Mouse (Mus musculus): ENCODE measurements around the gene Wrnip1. TPM values are rescaled to one million over a fixed set of nuclear protein-coding genes. Genes with fewer than 3 reads are reported as not detected.
"Not testable (repeated sequence)": the region's sequence is repeated elsewhere in the genome, so short reads cannot be mapped to it uniquely, and the experiment has no call there.

Gene Wrnip1
- polyA plus RNA-seq, 1 experiment: 10.9 TPM

DNA sequence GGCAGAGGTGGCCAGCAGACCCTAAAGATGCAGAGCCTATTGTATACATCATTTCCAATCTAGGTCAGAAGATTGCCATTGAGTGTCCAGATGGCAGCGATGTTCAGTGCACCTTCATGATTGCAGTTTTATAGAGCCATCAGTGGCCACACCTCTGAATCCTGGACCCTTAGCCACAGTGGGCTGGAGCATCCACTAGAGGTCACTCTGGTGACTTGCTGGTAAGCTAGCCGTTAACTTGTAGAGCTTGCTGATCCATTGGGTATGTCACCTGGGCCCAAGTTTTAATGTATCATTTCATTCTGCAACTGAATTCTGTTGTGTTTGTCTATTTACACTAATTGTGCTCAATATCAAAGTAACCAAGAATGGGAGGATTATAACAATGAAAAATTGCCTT is 63.8 kb downstream of the Wrnip1 start:
- TF ChIP-seq CTCF (IDR thresholded peaks at IDR 0.05; ENCODE audit: low read depth, low read length) (no peak), POLR2A (IDR thresholded peaks at IDR 0.05; ENCODE audit: borderline replicate concordance, low read depth, low read length) (no peak)
- peaks cover 4% of the 10 kb centered on the region for H3K4me1 ChIP-seq (ENCODE audit: control insufficient read depth, insufficient read depth, low read length)
- no peak overlapping the region for H3K27ac ChIP-seq (ENCODE audit: insufficient read depth, low read depth, low read length)
- H3K4me3 ChIP-seq (ENCODE audit: insufficient read depth, low read length): no peak overlapping the region

DNA sequence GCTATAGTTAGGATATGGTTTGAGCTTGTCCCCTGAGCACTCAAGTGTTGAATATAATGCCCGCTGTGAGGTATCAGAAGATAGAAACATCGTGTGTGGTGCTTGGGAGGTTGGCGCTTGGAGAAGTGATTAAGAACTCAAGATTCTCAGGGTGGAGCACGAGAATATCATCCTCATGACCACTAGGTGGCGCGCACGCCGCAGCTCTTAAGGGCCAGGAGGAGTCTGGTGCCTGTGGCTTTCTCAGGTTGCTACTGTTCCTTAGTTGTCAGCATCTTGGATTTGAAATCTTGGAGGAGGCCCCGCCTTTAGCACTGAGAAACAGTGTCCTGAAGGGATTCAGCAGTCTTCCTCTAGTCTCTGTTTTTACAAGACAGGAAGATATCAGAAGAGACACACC is 64.6 kb downstream of the Wrnip1 start:
- Histone ChIP-seq H3K27ac (ENCODE audit: insufficient read depth, low read depth, low read length) (no peak overlapping the region), H3K4me1 (ENCODE audit: control insufficient read depth, insufficient read depth, low read length) (peaks cover 4% of the 10 kb centered on the region), H3K4me3 (ENCODE audit: insufficient read depth, low read length) (no peak overlapping the region)
- peak; percentile 83 for TF ChIP-seq CTCF (IDR thresholded peaks at IDR 0.05; ENCODE audit: low read depth, low read length)
- no peak for TF ChIP-seq POLR2A (IDR thresholded peaks at IDR 0.05; ENCODE audit: borderline replicate concordance, low read depth, low read length)

DNA sequence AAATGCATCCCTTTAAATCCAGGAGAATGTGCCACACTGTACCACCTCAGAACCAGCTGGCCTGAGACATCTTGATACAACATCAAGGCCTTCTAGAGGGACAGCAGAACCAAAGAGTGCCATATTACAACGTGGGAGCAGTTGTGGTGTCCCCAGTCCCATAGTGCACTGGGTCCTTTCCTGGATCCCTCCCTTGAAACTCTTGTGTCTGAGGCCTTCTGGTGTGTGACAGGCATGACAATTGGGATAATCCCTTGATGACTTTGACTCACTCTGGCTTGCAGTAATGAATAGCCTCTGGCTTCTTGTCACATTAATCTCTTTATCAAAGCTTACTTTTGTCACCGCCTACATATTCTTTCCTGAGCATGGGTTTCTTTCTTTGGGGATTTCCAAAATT is 65.2 kb downstream of the Wrnip1 start:
- H3K4me1 ChIP-seq (ENCODE audit: control insufficient read depth, insufficient read depth, low read length): no peaks in the 10 kb centered on the region
- no peak for TF ChIP-seq CTCF (IDR thresholded peaks at IDR 0.05; ENCODE audit: low read depth, low read length)
- TF ChIP-seq POLR2A (IDR thresholded peaks at IDR 0.05; ENCODE audit: borderline replicate concordance, low read depth, low read length): no peak
- no peak overlapping the region for H3K27ac ChIP-seq (ENCODE audit: insufficient read depth, low read depth, low read length)
- no peak overlapping the region for H3K4me3 ChIP-seq (ENCODE audit: insufficient read depth, low read length)

GRCm38 (mm10) chr13:32868233-32868632 is 66.4 kb downstream of the Wrnip1 start:
- not testable (repeated sequence) for H3K27ac ChIP-seq (ENCODE audit: insufficient read depth, low read depth, low read length); H3K4me3 ChIP-seq (ENCODE audit: insufficient read depth, low read length); H3K4me1 ChIP-seq (ENCODE audit: control insufficient read depth, insufficient read depth, low read length)

- Histone ChIP-seq H3K4me1 (ENCODE audit: control insufficient read depth, insufficient read depth, low read length) (peaks cover 2% of the 10 kb centered on the region), H3K27ac (ENCODE audit: insufficient read depth, low read depth, low read length) (no peak overlapping the region), H3K4me3 (ENCODE audit: insufficient read depth, low read length) (no peak overlapping the region)
- no peak for TF ChIP-seq POLR2A (IDR thresholded peaks at IDR 0.05; ENCODE audit: borderline replicate concordance, low read depth, low read length)
- TF ChIP-seq CTCF (IDR thresholded peaks at IDR 0.05; ENCODE audit: low read depth, low read length): no peak
Observed at GRCm38 (mm10) chr13:32868843-32869242, 67.0 kb downstream of the Wrnip1 start.

Other genes starting within 250 kb of the Wrnip1 start
- gene Mylk4, start 18.1 kb upstream of the Wrnip1 start, polyA plus RNA-seq (2012; ENCODE audit: insufficient read depth, insufficient read length, missing spikeins): 0.19 TPM in 1 of 2 replicates, not detected in the other
- gene D930007J09Rik, start 811 bp downstream of the Wrnip1 start, polyA plus RNA-seq (2012; ENCODE audit: insufficient read depth, insufficient read length, missing spikeins): not detected in 2 replicates
- not detected in 2 replicates for gene Serpinb1a, start 49.1 kb downstream of the Wrnip1 start, polyA plus RNA-seq (2012; ENCODE audit: insufficient read depth, insufficient read length, missing spikeins)
- 1.4 and 1.7 TPM in 2 replicates for gene Serpinb1c, start 96.2 kb downstream of the Wrnip1 start, polyA plus RNA-seq (2012; ENCODE audit: insufficient read depth, insufficient read length, missing spikeins)
- gene Serpinb6b, start 163.2 kb downstream of the Wrnip1 start, polyA plus RNA-seq (2012; ENCODE audit: insufficient read depth, insufficient read length, missing spikeins): 12.3 and 12.7 TPM in 2 replicates
- 6.6 and 7.4 TPM in 2 replicates for gene Serpinb9, start 201.2 kb downstream of the Wrnip1 start, polyA plus RNA-seq (2012; ENCODE audit: insufficient read depth, insufficient read length, missing spikeins)
- 0.44 TPM in 1 of 2 replicates, not detected in the other for gene Serpinb9b, start 225.4 kb downstream of the Wrnip1 start, polyA plus RNA-seq (2012; ENCODE audit: insufficient read depth, insufficient read length, missing spikeins)

Data from bone marrow macrophage, adult 2 months (primary cell).